In genomic region chr11:100168071-100168470, GRCm38 (mm10) we compare ENCODE assay signal across 11 mouse cellular contexts. TPM values are rescaled to one million over a fixed set of nuclear protein-coding genes. Genes with fewer than 3 reads are reported as not detected.
DNase-seq lines count a peak whose midpoint lies in the region; ATAC-seq lines count a peak whose summit lies in the region.
"Had no signal": no experiment of that assay in that cellular context is flagged by ENCODE, and none has a peak within 500 bp of the region (broad histone marks: within the 10 kb centered on the region; RNA-seq: fewer than 3 reads in every experiment).

No protein-coding gene starts in this region.

- no peaks in the 10 kb centered on the region for H3K27me3 ChIP-seq in stomach, embryonic 14.5 days (ENCODE audit: control insufficient read depth, insufficient read depth, low read length)
- H3K27me3 ChIP-seq in hindbrain, embryonic 12.5 days, result no peaks in the 10 kb centered on the region
- no peaks in the 10 kb centered on the region for H3K27me3 ChIP-seq in hindbrain, embryonic 11.5 days (ENCODE audit: control insufficient read depth, insufficient read depth, low read length)

- DNase-seq in gastrocnemius, postnatal 10 days, result peak; percentile 27
- DNase-seq in gastrocnemius, postnatal 4 days (ENCODE audit: low spot score in 2 of 2), result no peak
- peak; percentile 18 to 46 for DNase-seq in heart, adult 18-20 months
- peak; percentile 33 for DNase-seq in kidney, postnatal 14 days
- DNase-seq in hindbrain, embryonic 11.5 days (ENCODE audit: low spot score), result no peak
- DNase-seq in layer of hippocampus, adult 11-12 months (ENCODE audit: low spot score), result no peak
- DNase-seq: gastrocnemius, adult 2 months had no signal

- no peak overlapping the region for H3K9ac ChIP-seq in stomach, embryonic 14.5 days (replicated peaks; ENCODE audit: low read depth, low read length)
- H3K9ac ChIP-seq in hindbrain, embryonic 12.5 days, result no peak overlapping the region
- no peak overlapping the region for H3K9ac ChIP-seq in hindbrain, embryonic 11.5 days (ENCODE audit: low read depth, low read length)

- ATAC-seq in stomach, embryonic 14.5 days (ENCODE audit: insufficient number of reproducible peaks, insufficient read depth, low FRiP score, low read depth), result peak; percentile 77
- no peak for ATAC-seq in hindbrain, embryonic 12.5 days (ENCODE audit: low FRiP score)
- ATAC-seq in hindbrain, embryonic 11.5 days (ENCODE audit: low FRiP score), result no peak
- ATAC-seq: activated CD4-positive, CD25-positive, alpha-beta regulatory T cell, adult 4 months had no signal

- WGBS in stomach, embryonic 14.5 days, result 49% methylated on average over 8 of the region's 8 CpGs
- WGBS in hindbrain, embryonic 12.5 days, result 80% methylated on average over 8 of the region's 8 CpGs
- WGBS in hindbrain, embryonic 11.5 days, result 86% methylated on average over 8 of the region's 8 CpGs

- H3K9me3 ChIP-seq in stomach, embryonic 14.5 days (ENCODE audit: control insufficient read depth, low read depth, low read length), result no peaks in the 10 kb centered on the region
- no peaks in the 10 kb centered on the region for H3K9me3 ChIP-seq in hindbrain, embryonic 12.5 days (replicated peaks)
- H3K9me3 ChIP-seq in hindbrain, embryonic 11.5 days (ENCODE audit: control insufficient read depth, low read length), result no peaks in the 10 kb centered on the region

- no peaks in the 10 kb centered on the region for H3K36me3 ChIP-seq in stomach, embryonic 14.5 days (ENCODE audit: control insufficient read depth, insufficient read depth, low read length)
- no peaks in the 10 kb centered on the region for H3K36me3 ChIP-seq in hindbrain, embryonic 12.5 days
- no peaks in the 10 kb centered on the region for H3K36me3 ChIP-seq in hindbrain, embryonic 11.5 days (ENCODE audit: control insufficient read depth, insufficient read depth, low read length)

- peaks cover 4% of the 10 kb centered on the region for H3K4me1 ChIP-seq in stomach, embryonic 14.5 days (ENCODE audit: control insufficient read depth, insufficient read depth, low read length)
- no peaks in the 10 kb centered on the region for H3K4me1 ChIP-seq in hindbrain, embryonic 12.5 days
- H3K4me1 ChIP-seq in hindbrain, embryonic 11.5 days (replicated peaks; ENCODE audit: control insufficient read depth, insufficient read depth, low read length), result no peaks in the 10 kb centered on the region

- H3K4me2 ChIP-seq in stomach, embryonic 14.5 days (replicated peaks; ENCODE audit: low read depth, low read length), result no peak overlapping the region
- no peak overlapping the region for H3K4me2 ChIP-seq in hindbrain, embryonic 12.5 days (replicated peaks)
- H3K4me2 ChIP-seq in hindbrain, embryonic 11.5 days (replicated peaks; ENCODE audit: low read depth, low read length), result no peak overlapping the region

- H3K27ac ChIP-seq in stomach, embryonic 14.5 days (ENCODE audit: low read length), result peak overlapping the region; percentile 75
- H3K27ac ChIP-seq in hindbrain, embryonic 12.5 days, result no peak overlapping the region
- H3K27ac ChIP-seq in hindbrain, embryonic 11.5 days (ENCODE audit: low read depth, low read length), result no peak overlapping the region
- H3K27ac ChIP-seq: gastrocnemius, adult 2 months; left cerebral cortex, adult 2 months had no signal

- H3K4me3 ChIP-seq in stomach, embryonic 14.5 days (ENCODE audit: low read depth, low read length), result no peak overlapping the region
- H3K4me3 ChIP-seq in hindbrain, embryonic 12.5 days, result no peak overlapping the region
- no peak overlapping the region for H3K4me3 ChIP-seq in hindbrain, embryonic 11.5 days (ENCODE audit: low read depth, low read length)
- H3K4me3 ChIP-seq: gastrocnemius, adult 2 months; left cerebral cortex, adult 2 months had no signal

RNA-seq across cellular contexts. Expression of gene Krt19, which starts 19.6 kb away (rescaled TPM):
- 1 to 10 TPM in 1 of 2 experiments, under 1 TPM in 1; 0.45 to 1.4 TPM for total RNA-seq in gastrocnemius, postnatal 10 days (2021)
- 1 to 10 TPM in 1 of 2 experiments, under 1 TPM in 1; 0.71 to 1.3 TPM for total RNA-seq in gastrocnemius, postnatal 4 days (2021)
- total RNA-seq in heart, adult 18-20 months (2021), result 1 to 10 TPM; 4.0 to 9.1 TPM
- 387 and 441 TPM in 2 replicates for polyA plus RNA-seq in stomach, embryonic 14.5 days (2014; fragmentation: Nextera tagmentation; extraction: Ambion mirVana)
- polyA plus RNA-seq in hindbrain, embryonic 12.5 days (2016; fragmentation: Nextera tagmentation; extraction: Ambion mirVana), result 4.5 and 6.7 TPM in 2 replicates
- polyA plus RNA-seq in hindbrain, embryonic 11.5 days (2014; fragmentation: Nextera tagmentation; extraction: Ambion mirVana), result 4.8 and 5.1 TPM in 2 replicates
- total RNA-seq: left cerebral cortex, adult 2 months had no signal
- polyA plus RNA-seq: activated CD4-positive, CD25-positive, alpha-beta regulatory T cell, adult 4 months had no signal

RNA-seq across cellular contexts. Expression of gene Krt9, which starts 25.0 kb away (rescaled TPM):
- not detected for total RNA-seq in gastrocnemius, postnatal 10 days (2021)
- under 1 TPM in 1 of 2 experiments, not detected in 1; 0.15 TPM for total RNA-seq in gastrocnemius, postnatal 4 days (2021)
- total RNA-seq in heart, adult 18-20 months (2021), result not detected
- polyA plus RNA-seq in stomach, embryonic 14.5 days (2014; fragmentation: Nextera tagmentation; extraction: Ambion mirVana), result not detected in 2 replicates
- 0.08 TPM in 1 of 2 replicates, not detected in the other for polyA plus RNA-seq in hindbrain, embryonic 12.5 days (2016; fragmentation: Nextera tagmentation; extraction: Ambion mirVana)
- polyA plus RNA-seq in hindbrain, embryonic 11.5 days (2014; fragmentation: Nextera tagmentation; extraction: Ambion mirVana), result not detected in 2 replicates
- total RNA-seq: gastrocnemius, adult 2 months had no signal
- polyA plus RNA-seq: activated CD4-positive, CD25-positive, alpha-beta regulatory T cell, adult 4 months had no signal

RNA-seq across cellular contexts. Expression of gene Krt15, which starts 32.3 kb away (rescaled TPM):
- not detected for total RNA-seq in gastrocnemius, postnatal 10 days (2021)
- 1 to 10 TPM in 1 of 2 experiments, under 1 TPM in 1; 0.27 to 1.1 TPM for total RNA-seq in gastrocnemius, postnatal 4 days (2021)
- total RNA-seq in heart, adult 18-20 months (2021), result 1 to 10 TPM in 1 of 2 experiments, not detected in 1; 1.4 TPM
- polyA plus RNA-seq in stomach, embryonic 14.5 days (2014; fragmentation: Nextera tagmentation; extraction: Ambion mirVana), result 215 and 241 TPM in 2 replicates
- polyA plus RNA-seq in hindbrain, embryonic 12.5 days (2016; fragmentation: Nextera tagmentation; extraction: Ambion mirVana), result 10.5 and 17.3 TPM in 2 replicates
- polyA plus RNA-seq in hindbrain, embryonic 11.5 days (2014; fragmentation: Nextera tagmentation; extraction: Ambion mirVana), result 1.3 and 2.4 TPM in 2 replicates
- total RNA-seq: gastrocnemius, adult 2 months; left cerebral cortex, adult 2 months had no signal
- polyA plus RNA-seq: activated CD4-positive, CD25-positive, alpha-beta regulatory T cell, adult 4 months had no signal

RNA-seq across cellular contexts. Expression of gene Krt14, which starts 39.3 kb away (rescaled TPM):
- not detected for total RNA-seq in gastrocnemius, postnatal 10 days (2021)
- total RNA-seq in gastrocnemius, postnatal 4 days (2021), result 1 to 10 TPM in 1 of 2 experiments, under 1 TPM in 1; 0.15 to 1.8 TPM
- total RNA-seq in heart, adult 18-20 months (2021), result not detected
- 4.8 and 5.0 TPM in 2 replicates for polyA plus RNA-seq in stomach, embryonic 14.5 days (2014; fragmentation: Nextera tagmentation; extraction: Ambion mirVana)
- 10.2 and 12.3 TPM in 2 replicates for polyA plus RNA-seq in hindbrain, embryonic 12.5 days (2016; fragmentation: Nextera tagmentation; extraction: Ambion mirVana)
- polyA plus RNA-seq in hindbrain, embryonic 11.5 days (2014; fragmentation: Nextera tagmentation; extraction: Ambion mirVana), result 2.4 and 3.9 TPM in 2 replicates
- total RNA-seq: gastrocnemius, adult 2 months; left cerebral cortex, adult 2 months had no signal
- polyA plus RNA-seq: activated CD4-positive, CD25-positive, alpha-beta regulatory T cell, adult 4 months had no signal

RNA-seq across cellular contexts. Expression of gene Krt13, which starts 46.7 kb away (rescaled TPM):
- not detected for total RNA-seq in gastrocnemius, postnatal 10 days (2021)
- not detected for total RNA-seq in gastrocnemius, postnatal 4 days (2021)
- not detected for total RNA-seq in heart, adult 18-20 months (2021)
- polyA plus RNA-seq in stomach, embryonic 14.5 days (2014; fragmentation: Nextera tagmentation; extraction: Ambion mirVana), result 76.1 and 140 TPM in 2 replicates
- not detected in 2 replicates for polyA plus RNA-seq in hindbrain, embryonic 12.5 days (2016; fragmentation: Nextera tagmentation; extraction: Ambion mirVana)
- not detected in 2 replicates for polyA plus RNA-seq in hindbrain, embryonic 11.5 days (2014; fragmentation: Nextera tagmentation; extraction: Ambion mirVana)
- total RNA-seq: gastrocnemius, adult 2 months; left cerebral cortex, adult 2 months had no signal
- polyA plus RNA-seq: activated CD4-positive, CD25-positive, alpha-beta regulatory T cell, adult 4 months had no signal

Comparison
In these comparisons a context has a peak if more than half of its experiments do, and no peak if none do; other contexts are left out.
1. DNase-seq: peak in gastrocnemius, postnatal 10 days (single experiment), heart, adult 18-20 months (2 of 2) and kidney, postnatal 14 days (single experiment); none in gastrocnemius, postnatal 4 days (0 of 2), hindbrain, embryonic 11.5 days (single experiment) and layer of hippocampus, adult 11-12 months (single experiment).